25 mouse cellular contexts compared by ENCODE assay signal in genomic region chr15:6722405-6723176, GRCm38 (mm10). TPM values are rescaled to one million over a fixed set of nuclear protein-coding genes. Genes with fewer than 3 reads are reported as not detected.
DNase-seq lines count a peak whose midpoint lies in the region; ATAC-seq and TF ChIP-seq lines count a peak whose summit lies in the region.
"Had no signal": no experiment of that assay in that cellular context is flagged by ENCODE, and none has a peak within 500 bp of the region (broad histone marks: within the 10 kb centered on the region; RNA-seq: fewer than 3 reads in every experiment).

No protein-coding gene starts in this region.

- no peak for TF ChIP-seq RAD21 in MEL (IDR thresholded peaks at IDR 0.05; ENCODE audit: low read depth, low read length)

- H3K27me3 ChIP-seq in intestine, embryonic 16.5 days (replicated peaks; ENCODE audit: control insufficient read depth, insufficient read depth, low read length), result no peaks in the 10 kb centered on the region
- no peaks in the 10 kb centered on the region for H3K27me3 ChIP-seq in intestine, embryonic 15.5 days (replicated peaks)
- no peaks in the 10 kb centered on the region for H3K27me3 ChIP-seq in MEL (ENCODE audit: control insufficient read depth in 1 of 2, insufficient read depth in 2 of 2, low read length in 2 of 2)
- no peaks in the 10 kb centered on the region for H3K27me3 ChIP-seq in stomach, embryonic 15.5 days (replicated peaks)
- no peaks in the 10 kb centered on the region for H3K27me3 ChIP-seq in lung, postnatal 0 days (replicated peaks; ENCODE audit: insufficient read depth, low read length)
- H3K27me3 ChIP-seq: forebrain, embryonic 12.5 days; heart, embryonic 15.5 days; hindbrain, embryonic 13.5 days; midbrain, embryonic 12.5 days; neural tube, embryonic 13.5 days had no signal

- H3K4me3 ChIP-seq in intestine, embryonic 16.5 days (ENCODE audit: low read length), result no peak overlapping the region
- H3K4me3 ChIP-seq in intestine, embryonic 15.5 days (replicated peaks), result no peak overlapping the region
- H3K4me3 ChIP-seq in MEL (ENCODE audit: control insufficient read depth in 1 of 2, insufficient read depth in 1 of 2, low read depth in 2 of 2, low read length in 2 of 2), result no peak overlapping the region
- H3K4me3 ChIP-seq in embryonic fibroblast, embryonic 13.5 days (ENCODE audit: insufficient read depth, low read length), result no peak overlapping the region
- no peak overlapping the region for H3K4me3 ChIP-seq in stomach, embryonic 15.5 days (replicated peaks)
- H3K4me3 ChIP-seq in lung, postnatal 0 days (ENCODE audit: low read depth, low read length), result no peak overlapping the region
- H3K4me3 ChIP-seq: forebrain, embryonic 12.5 days; heart, embryonic 10.5 days; heart, embryonic 15.5 days; hindbrain, embryonic 13.5 days; midbrain, embryonic 12.5 days; neural tube, embryonic 13.5 days had no signal

- whole genome bisulfite sequencing in intestine, embryonic 16.5 days, result 83% methylated on average over 11 of the region's 11 CpGs
- 78% methylated on average over 11 of the region's 11 CpGs for WGBS in intestine, embryonic 15.5 days
- WGBS in stomach, embryonic 15.5 days, result 80% methylated on average over 11 of the region's 11 CpGs
- 77% methylated on average over 11 of the region's 11 CpGs for WGBS in lung, postnatal 0 days

- H3K9ac ChIP-seq in intestine, embryonic 16.5 days (ENCODE audit: low read depth, low read length), result no peak overlapping the region
- no peak overlapping the region for H3K9ac ChIP-seq in intestine, embryonic 15.5 days
- no peak overlapping the region for H3K9ac ChIP-seq in MEL (ENCODE audit: control insufficient read depth, low read depth, low read length, poor library complexity, severe bottlenecking)
- H3K9ac ChIP-seq in stomach, embryonic 15.5 days, result no peak overlapping the region
- H3K9ac ChIP-seq in lung, postnatal 0 days (replicated peaks; ENCODE audit: low read depth), result no peak overlapping the region
- H3K9ac ChIP-seq: forebrain, embryonic 12.5 days; heart, embryonic 15.5 days; hindbrain, embryonic 13.5 days; liver, embryonic 14.5 days; midbrain, embryonic 12.5 days; neural tube, embryonic 13.5 days had no signal

- TF ChIP-seq POLR2A in MEL (IDR thresholded peaks at IDR 0.05; ENCODE audit: control insufficient read depth in 1 of 2, insufficient read depth in 1 of 2, low read depth in 1 of 2, low read length in 2 of 2, poor library complexity in 1 of 2), result no peak
- TF ChIP-seq POLR2A in embryonic fibroblast, embryonic 13.5 days (IDR thresholded peaks at IDR 0.05; ENCODE audit: low read depth, low read length), result no peak

- H3K79me2 ChIP-seq in MEL (ENCODE audit: control insufficient read depth, insufficient read depth, low read length, poor library complexity), result peaks cover 54% of the 10 kb centered on the region

- ATAC-seq in intestine, embryonic 16.5 days, result 0 out of 2 replicates have a peak, but pooled peaks have one; percentile 26
- ATAC-seq in intestine, embryonic 15.5 days, result no peak; the same call in 1 of the 2 replicates
- peak; percentile 53; the same call in 1 of the 2 replicates for ATAC-seq in stomach, embryonic 15.5 days (ENCODE audit: insufficient read depth, low FRiP score, low read depth)
- no peak for ATAC-seq in lung, postnatal 0 days

- no peaks in the 10 kb centered on the region for H3K36me3 ChIP-seq in intestine, embryonic 16.5 days (ENCODE audit: control insufficient read depth, insufficient read depth, low read length)
- H3K36me3 ChIP-seq in intestine, embryonic 15.5 days, result no peaks in the 10 kb centered on the region
- H3K36me3 ChIP-seq in MEL (ENCODE audit: control insufficient read depth in 1 of 2, insufficient read depth in 2 of 2, low read length in 2 of 2), result peaks cover 6 to 36% of the 10 kb centered on the region in 2 experiments
- H3K36me3 ChIP-seq in stomach, embryonic 15.5 days, result no peaks in the 10 kb centered on the region
- no peaks in the 10 kb centered on the region for H3K36me3 ChIP-seq in lung, postnatal 0 days (ENCODE audit: insufficient read depth, low read length)
- H3K36me3 ChIP-seq: heart, embryonic 15.5 days; hindbrain, embryonic 13.5 days had no signal

- no peak overlapping the region for H3K4me2 ChIP-seq in intestine, embryonic 16.5 days (ENCODE audit: low read depth, low read length)
- H3K4me2 ChIP-seq in intestine, embryonic 15.5 days (replicated peaks), result no peak overlapping the region
- H3K4me2 ChIP-seq in stomach, embryonic 15.5 days, result no peak overlapping the region
- no peak overlapping the region for H3K4me2 ChIP-seq in lung, postnatal 0 days (replicated peaks; ENCODE audit: low read depth, low read length)
- H3K4me2 ChIP-seq: forebrain, embryonic 12.5 days; heart, embryonic 15.5 days; hindbrain, embryonic 13.5 days; midbrain, embryonic 12.5 days; neural tube, embryonic 13.5 days had no signal

- DNase-seq in MEL (ENCODE audit: low read depth, low spot score), result peak; percentile 59
- no peak for DNase-seq in c-Kit-positive CD71-positive TER-119-positive erythroid progenitor cells, embryonic 14.5 days (ENCODE audit: low spot score)
- DNase-seq in lung, postnatal 0 days (ENCODE audit: low spot score), result no peak
- DNase-seq: adrenal gland, postnatal 14 days; B cell, adult 2 months; cerebellum, postnatal 10 days; gastrocnemius, postnatal 14 days; heart, postnatal 36 days; kidney, adult 11 months; kidney, postnatal 14 days; lung, adult 2 months; lung, postnatal 14 days; thymus, adult 2 months; thymus, postnatal 36 days had no signal

- peaks cover 4% of the 10 kb centered on the region; the same call in 1 of the 2 replicates for H3K9me3 ChIP-seq in intestine, embryonic 16.5 days (ENCODE audit: control insufficient read depth, low read length)
- no peaks in the 10 kb centered on the region for H3K9me3 ChIP-seq in intestine, embryonic 15.5 days
- no peaks in the 10 kb centered on the region for H3K9me3 ChIP-seq in MEL (replicated peaks; ENCODE audit: insufficient read depth, low read length)
- no peaks in the 10 kb centered on the region; the same call in 1 of the 2 replicates for H3K9me3 ChIP-seq in stomach, embryonic 15.5 days
- no peaks in the 10 kb centered on the region for H3K9me3 ChIP-seq in lung, postnatal 0 days (ENCODE audit: low read length)
- H3K9me3 ChIP-seq: heart, embryonic 10.5 days; heart, embryonic 15.5 days; neural tube, embryonic 13.5 days had no signal

- TF ChIP-seq EP300 in MEL (IDR thresholded peaks at IDR 0.05; ENCODE audit: low read depth in 1 of 2, low read length in 2 of 2), result no peak
- TF ChIP-seq EP300 in lung, postnatal 0 days (IDR thresholded peaks at IDR 0.05), result no peak

- H3K4me1 ChIP-seq in intestine, embryonic 16.5 days (ENCODE audit: control insufficient read depth, insufficient read depth, low read length), result peaks cover 9% of the 10 kb centered on the region
- H3K4me1 ChIP-seq in intestine, embryonic 15.5 days (replicated peaks), result 0 out of 2 replicates have a peak, but pooled peaks cover 3% of the 10 kb centered on the region
- peaks cover 20 to 30% of the 10 kb centered on the region in 2 experiments for H3K4me1 ChIP-seq in MEL (ENCODE audit: control insufficient read depth in 1 of 2, insufficient read depth in 2 of 2, low read length in 2 of 2)
- H3K4me1 ChIP-seq in embryonic fibroblast, embryonic 13.5 days (ENCODE audit: control insufficient read depth, insufficient read depth, low read length), result peaks cover 17% of the 10 kb centered on the region
- H3K4me1 ChIP-seq in stomach, embryonic 15.5 days, result no peaks in the 10 kb centered on the region
- H3K4me1 ChIP-seq in lung, postnatal 0 days (ENCODE audit: insufficient read depth, low read depth, low read length), result no peaks in the 10 kb centered on the region

- TF ChIP-seq CTCF in MEL (IDR thresholded peaks at IDR 0.05 in 2 of 3, conservative IDR thresholded peaks at IDR 0.05 in 1 of 3; ENCODE audit: control insufficient read depth in 1 of 3, insufficient read depth in 1 of 3, low read depth in 2 of 3, low read length in 3 of 3, poor library complexity in 1 of 3, severe bottlenecking in 1 of 3), result no peak
- TF ChIP-seq CTCF in embryonic fibroblast, embryonic 13.5 days (IDR thresholded peaks at IDR 0.05; ENCODE audit: borderline replicate concordance, insufficient read depth, low read length), result no peak
- no peak for TF ChIP-seq CTCF in lung, postnatal 0 days (IDR thresholded peaks at IDR 0.05)

- no peak overlapping the region for H3K27ac ChIP-seq in intestine, embryonic 16.5 days (ENCODE audit: low read length)
- no peak overlapping the region for H3K27ac ChIP-seq in intestine, embryonic 15.5 days
- no peak overlapping the region for H3K27ac ChIP-seq in MEL (ENCODE audit: control insufficient read depth, low read depth, low read length)
- peak overlapping the region; percentile 97; the same call in 1 of the 2 replicates for H3K27ac ChIP-seq in embryonic fibroblast, embryonic 13.5 days (ENCODE audit: insufficient read depth, low read length)
- no peak overlapping the region for H3K27ac ChIP-seq in stomach, embryonic 15.5 days
- no peak overlapping the region for H3K27ac ChIP-seq in lung, postnatal 0 days (ENCODE audit: low read length)
- H3K27ac ChIP-seq: forebrain, embryonic 12.5 days; heart, embryonic 10.5 days; heart, embryonic 15.5 days; hindbrain, embryonic 13.5 days; liver, embryonic 14.5 days; midbrain, embryonic 12.5 days; neural tube, embryonic 13.5 days had no signal

TF ChIP-seq in MEL, 35 proteins besides CTCF, POLR2A, EP300 and RAD21:
- TF ChIP-seq MXI1 (IDR thresholded peaks at IDR 0.05; ENCODE audit: low read depth, low read length), result peak; percentile 53
- no peak for TF ChIP-seq NELFE (IDR thresholded peaks at IDR 0.05; ENCODE audit: low read depth, low read length)

RNA-seq across cellular contexts. Expression of gene Rictor, which starts 14.4 kb away (rescaled TPM):
- 32.8 and 33.0 TPM in 2 replicates for polyA plus RNA-seq in intestine, embryonic 16.5 days (2015; fragmentation: Nextera tagmentation; extraction: Ambion mirVana)
- 32.6 and 36.9 TPM in 2 replicates for polyA plus RNA-seq in intestine, embryonic 15.5 days (2015; fragmentation: Nextera tagmentation; extraction: Ambion mirVana)
- total RNA-seq in MEL (2012; rRNA removed), result 10.6 and 12.8 TPM in 2 replicates
- 10 to 100 TPM in 1 of 2 experiments, not detected in 1; 10.3 TPM for polyA plus RNA-seq in MEL (2012; ENCODE audit: insufficient read depth in 1 of 2, insufficient read length in 2 of 2, low read depth in 1 of 2, low replicate concordance in 2 of 2, missing spikeins in 1 of 2)
- polyA plus RNA-seq in embryonic fibroblast, embryonic 13.5 days (2011; ENCODE audit: insufficient read length, low read depth, missing spikeins), result 46.7 and 66.7 TPM in 2 replicates
- polyA plus RNA-seq in stomach, embryonic 15.5 days (2015; fragmentation: Nextera tagmentation; extraction: Ambion mirVana), result 35.9 and 38.9 TPM in 2 replicates
- polyA plus RNA-seq in lung, postnatal 0 days (2015; fragmentation: Nextera tagmentation; extraction: Ambion mirVana), result 35.5 and 43.7 TPM in 2 replicates

Comparison
In these comparisons a context has a peak if more than half of its experiments do, and no peak if none do; other contexts are left out.
1. ATAC-seq: peak in intestine, embryonic 16.5 days (single experiment) and stomach, embryonic 15.5 days (single experiment); none in intestine, embryonic 15.5 days (single experiment) and lung, postnatal 0 days (single experiment).